Mouse (Mus musculus) intestine, embryonic 14.5 days (tissue): ENCODE measurements around the gene Zic2. TPM values are rescaled to one million over a fixed set of nuclear protein-coding genes. Genes with fewer than 3 reads are reported as not detected.
A peak's percentile ranks its signal among the peaks of the same experiment; 100 is the strongest.

Experiments used
- ATAC-seq: fragments of 200-750 bp; cut with Nextera tagmentation; replicated peaks from 2 replicates; pipeline ENCODE4 v1.8.0; 2017; ENCODE audit warnings: low read depth, moderate number of reproducible peaks, moderate TSS enrichment, moderate library complexity; ENCODE audit not compliant: low FRiP score, low TSS enrichment
- DNase-seq: peaks from one replicate; pipeline ENCODE4 v3.0.0-alpha.2; 2018; ENCODE audit warnings: low spot score
- H3K27ac ChIP-seq: fragments of 300-500 bp; sonication (generic); 2 replicates; pipeline ENCODE4 v1.5.1; 2014; ENCODE audit warnings: low read depth, mild to moderate bottlenecking, control low read depth
- H3K27me3 ChIP-seq: fragments of 300-500 bp; sonication (generic); replicated peaks from 2 replicates; pipeline ENCODE4 v1.6.1; 2014; ENCODE audit warnings: low read length, control low read depth; ENCODE audit not compliant: control insufficient read depth, insufficient read depth
- H3K36me3 ChIP-seq: fragments of 300-500 bp; sonication (generic); 2 replicates; pipeline ENCODE4 v1.6.1; 2014; ENCODE audit warnings: low read length, control low read depth; ENCODE audit not compliant: control insufficient read depth, insufficient read depth
- H3K4me1 ChIP-seq: fragments of 300-500 bp; sonication (generic); replicated peaks from 2 replicates; pipeline ENCODE4 v1.6.1; 2014; ENCODE audit warnings: low read length, control low read depth, mixed read lengths; ENCODE audit not compliant: control insufficient read depth, insufficient read depth
- H3K4me2 ChIP-seq: fragments of 300-500 bp; sonication (generic); 2 replicates; pipeline ENCODE4 v1.6.1; 2014; ENCODE audit warnings: low read length
- H3K4me3 ChIP-seq: fragments of 300-500 bp; sonication (generic); 2 replicates; pipeline ENCODE4 v1.5.1; 2014; ENCODE audit warnings: low read depth, low read length, control low read depth, mixed read lengths
- H3K9ac ChIP-seq: fragments of 300-500 bp; sonication (generic); 2 replicates; pipeline ENCODE4 v1.6.1; 2014; ENCODE audit warnings: mild to moderate bottlenecking, low read length
- H3K9me3 ChIP-seq: fragments of 300-500 bp; sonication (generic); 2 replicates; pipeline ENCODE4 v1.6.1; 2016; ENCODE audit warnings: low read length, control low read depth; ENCODE audit not compliant: control insufficient read depth
- WGBS: fragments of 180-500 bp; shearing (Covaris S2); extraction: QIAGEN DNeasy Blood & Tissue Kit; methylation state at CpG from one replicate; pipeline ENCODE4 v1.1.7; 2014; 5-methylcytosine and 5-hydroxymethylcytosine counted together
- polyA plus RNA-seq: library from polyadenylated mRNA; unstranded; fragments of >200 nt; fragmentation: Nextera tagmentation; extraction: Ambion mirVana; gene quantifications from 2 replicates; pipeline ENCODE4 v1.2.1, GENCODE M21; 2014

Gene Zic2
- polyA plus RNA-seq, 1 experiment from 2014 or later = not detected

DNA sequence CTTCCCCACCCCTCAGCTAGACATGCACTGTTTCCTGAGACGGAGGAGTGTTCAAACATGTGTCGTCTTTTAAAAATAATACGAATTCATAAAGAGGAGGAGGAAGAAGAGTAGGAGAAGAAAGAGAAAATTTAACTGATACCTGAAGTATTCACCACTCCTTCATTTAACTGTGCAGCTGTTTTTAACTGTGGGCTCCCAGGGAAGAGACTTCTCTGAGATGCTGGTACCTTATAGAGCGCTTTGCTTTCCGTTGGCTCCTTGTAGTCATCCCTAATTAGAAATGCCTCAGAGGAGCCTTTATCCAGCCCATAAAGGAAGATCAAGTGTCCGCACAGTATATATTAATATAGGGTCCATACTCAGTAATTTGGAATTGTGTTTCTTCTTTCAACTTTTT is 16.3 kb downstream of the Zic2 start:
- ATAC-seq = no peak
- H3K9ac ChIP-seq = no peak overlapping the region
- H3K4me2 ChIP-seq = no peak overlapping the region
- peaks cover 5% of the 10 kb centered on the region; the same call in 1 of the 2 replicates for H3K4me1 ChIP-seq
- H3K27ac ChIP-seq = no peak overlapping the region
- peaks cover 71% of the 10 kb centered on the region for H3K27me3 ChIP-seq
- H3K4me3 ChIP-seq = no peak overlapping the region
- H3K9me3 ChIP-seq = no peaks in the 10 kb centered on the region
- 77% methylated on average over 6 of the region's 6 CpGs for WGBS
- no peaks in the 10 kb centered on the region for H3K36me3 ChIP-seq
- DNase-seq = no peak

DNA sequence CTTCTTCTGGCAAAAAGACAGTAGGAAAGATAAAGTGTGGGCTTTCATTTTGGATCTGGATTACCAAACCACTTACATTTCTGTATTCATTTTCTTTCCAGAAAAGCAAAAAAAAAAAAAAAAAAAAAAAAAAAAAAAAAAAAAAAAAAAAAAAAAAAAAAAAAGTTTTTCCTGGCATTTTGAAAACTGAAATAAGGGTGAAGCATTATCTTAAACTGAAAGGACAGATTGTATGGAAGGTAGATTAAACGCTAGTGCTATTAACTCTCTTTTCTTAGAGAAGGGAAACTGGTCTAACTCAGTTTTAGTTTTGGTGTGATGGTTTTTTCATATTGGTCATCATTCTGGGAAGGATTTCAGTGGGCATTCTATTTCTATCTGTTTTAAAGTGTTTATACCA is 16.8 kb downstream of the Zic2 start:
- Histone ChIP-seq H3K4me2 (no peak overlapping the region), H3K4me3 (no peak overlapping the region), H3K9me3 (no peaks in the 10 kb centered on the region), H3K27me3 (peaks cover 66% of the 10 kb centered on the region), H3K4me1 (peaks cover 5% of the 10 kb centered on the region; the same call in 1 of the 2 replicates), H3K36me3 (no peaks in the 10 kb centered on the region), H3K9ac (no peak overlapping the region), H3K27ac (no peak overlapping the region)
- ATAC-seq = no peak
- no peak for DNase-seq
- 81% methylated on average over 1 of the region's 1 CpGs for WGBS

DNA sequence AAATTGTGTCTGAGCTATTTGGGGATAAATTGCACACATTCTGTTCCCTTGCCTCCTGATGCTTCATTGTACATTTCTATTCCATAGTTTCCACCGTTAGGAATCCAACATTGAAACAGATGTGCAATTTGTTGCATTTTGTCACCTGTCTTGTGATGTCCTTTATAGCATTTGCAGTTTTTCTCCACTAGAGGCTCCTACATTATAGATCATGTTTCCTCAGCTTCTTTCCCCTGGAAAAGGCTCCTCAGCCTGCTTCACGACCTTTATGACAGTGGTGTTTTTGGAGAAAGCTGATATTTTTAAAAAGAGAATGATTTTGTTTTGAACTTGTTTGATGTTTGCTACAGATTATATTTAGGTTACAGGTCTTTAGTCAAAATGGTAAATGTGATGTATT is 33.8 kb downstream of the Zic2 start:
- H3K4me2 ChIP-seq = no peak overlapping the region
- no peak overlapping the region for H3K27ac ChIP-seq
- H3K36me3 ChIP-seq = no peaks in the 10 kb centered on the region
- H3K9me3 ChIP-seq = no peaks in the 10 kb centered on the region
- ATAC-seq = no peak
- no peak for DNase-seq
- no peaks in the 10 kb centered on the region for H3K27me3 ChIP-seq
- no peak overlapping the region for H3K4me3 ChIP-seq
- 25% methylated on average over 2 of the region's 2 CpGs for WGBS
- H3K9ac ChIP-seq = no peak overlapping the region
- H3K4me1 ChIP-seq = no peaks in the 10 kb centered on the region; the same call in 1 of the 2 replicates

DNA sequence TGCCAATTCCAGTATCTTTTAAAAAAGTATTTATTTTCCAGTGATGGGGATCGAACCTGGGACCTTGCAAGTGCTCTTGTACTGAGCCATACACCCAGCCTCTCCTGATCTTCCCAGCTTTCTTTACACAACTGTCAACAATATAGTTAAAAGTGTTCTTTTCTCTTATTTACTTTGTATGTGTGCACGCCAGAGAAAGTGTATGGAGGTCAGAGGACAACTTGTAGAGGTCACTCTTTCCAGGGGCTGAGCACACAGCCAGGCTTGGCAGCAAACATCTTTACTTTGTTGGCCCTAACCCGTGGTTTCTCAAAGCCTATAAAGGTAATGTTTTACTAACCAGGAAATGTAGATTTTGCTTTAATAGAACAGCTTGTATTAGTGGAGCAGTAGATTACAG is 36.3 kb downstream of the Zic2 start:
- H3K4me2 ChIP-seq = no peak overlapping the region
- no peaks in the 10 kb centered on the region for H3K9me3 ChIP-seq
- H3K36me3 ChIP-seq = no peaks in the 10 kb centered on the region
- H3K27ac ChIP-seq = no peak overlapping the region
- no peaks in the 10 kb centered on the region for H3K27me3 ChIP-seq
- ATAC-seq = no peak
- no peaks in the 10 kb centered on the region; the same call in 1 of the 2 replicates for H3K4me1 ChIP-seq
- WGBS = 52% methylated on average over 3 of the region's 3 CpGs
- H3K4me3 ChIP-seq = no peak overlapping the region
- H3K9ac ChIP-seq = no peak overlapping the region
- DNase-seq = no peak

DNA sequence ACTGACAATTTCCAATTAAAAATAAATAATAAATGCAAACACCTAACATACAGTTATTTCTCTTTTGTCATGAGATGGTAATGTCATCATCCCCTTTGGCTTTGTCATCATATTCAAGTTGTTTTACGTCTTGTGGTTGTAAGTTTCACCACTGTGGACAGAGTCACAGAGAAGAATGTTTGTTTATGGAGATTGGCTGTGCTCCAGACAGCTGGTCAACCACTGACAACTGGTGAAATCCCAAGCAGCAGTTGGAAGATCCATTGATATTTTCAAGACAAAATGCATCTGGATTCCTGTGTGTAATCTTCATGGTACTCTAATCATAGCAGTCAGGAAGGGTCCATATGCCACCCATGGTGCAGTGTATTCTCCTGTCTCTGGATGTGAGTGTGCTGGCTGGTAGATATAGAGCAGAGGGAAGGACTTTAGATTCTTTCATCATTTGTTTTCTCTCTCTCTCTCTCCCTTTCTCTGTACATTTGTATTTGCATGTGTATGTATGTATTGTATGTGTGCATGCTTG is 38.3 kb downstream of the Zic2 start:
- H3K4me2 ChIP-seq = no peak overlapping the region
- H3K4me1 ChIP-seq = no peaks in the 10 kb centered on the region; the same call in 1 of the 2 replicates
- no peak overlapping the region for H3K27ac ChIP-seq
- DNase-seq = peak; percentile 24
- ATAC-seq = no peak
- H3K36me3 ChIP-seq = no peaks in the 10 kb centered on the region
- H3K4me3 ChIP-seq = no peak overlapping the region
- no peaks in the 10 kb centered on the region for H3K27me3 ChIP-seq
- no peaks in the 10 kb centered on the region for H3K9me3 ChIP-seq
- WGBS = 56% methylated on average over 1 of the region's 1 CpGs
- no peak overlapping the region for H3K9ac ChIP-seq

DNA sequence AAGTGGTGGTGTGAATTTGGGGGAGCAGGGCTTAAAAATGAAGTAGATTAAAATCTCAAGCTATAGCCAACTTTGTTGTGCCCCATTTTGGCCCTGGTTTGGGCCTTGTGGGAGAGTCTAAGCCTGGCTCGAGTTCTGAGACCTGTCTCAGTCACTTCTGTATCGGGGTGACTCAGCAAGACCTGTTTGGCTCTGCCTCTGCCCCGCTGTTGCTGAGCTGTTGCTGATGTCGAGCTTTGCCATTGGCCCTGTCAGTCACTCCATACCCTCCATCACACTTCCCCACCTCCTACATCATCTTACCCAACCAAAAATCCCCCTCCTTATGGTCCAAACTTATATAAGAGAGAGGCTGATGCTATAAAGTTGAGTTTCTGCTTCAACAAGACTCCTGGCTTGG is 53.2 kb downstream of the Zic2 start:
- H3K27me3 ChIP-seq = no peaks in the 10 kb centered on the region
- peak; percentile 23 for DNase-seq
- 78% methylated on average over 4 of the region's 4 CpGs for WGBS
- H3K27ac ChIP-seq = no peak overlapping the region
- no peak overlapping the region for H3K9ac ChIP-seq
- ATAC-seq = no peak
- no peak overlapping the region for H3K4me2 ChIP-seq
- 0 out of 2 replicates have a peak, but pooled peaks cover 3% of the 10 kb centered on the region for H3K9me3 ChIP-seq
- H3K4me3 ChIP-seq = no peak overlapping the region
- no peaks in the 10 kb centered on the region for H3K4me1 ChIP-seq
- H3K36me3 ChIP-seq = no peaks in the 10 kb centered on the region

Other genes with a start within 250 kb of the Zic2 start
- not detected in 2 replicates for gene Gm5089, start 24.3 kb upstream of the Zic2 start, polyA plus RNA-seq
- not detected in 2 replicates for gene Zic5, start 9.8 kb upstream of the Zic2 start, polyA plus RNA-seq
- gene Gm10837, start 15.2 kb downstream of the Zic2 start, polyA plus RNA-seq = not detected in 2 replicates
- gene Pcca, start 58.9 kb downstream of the Zic2 start, polyA plus RNA-seq = 21.5 and 24.6 TPM in 2 replicates